Mouse (Mus musculus): ENCODE results near the gene Casp8ap2.

Casp8ap2 gene

DNA sequence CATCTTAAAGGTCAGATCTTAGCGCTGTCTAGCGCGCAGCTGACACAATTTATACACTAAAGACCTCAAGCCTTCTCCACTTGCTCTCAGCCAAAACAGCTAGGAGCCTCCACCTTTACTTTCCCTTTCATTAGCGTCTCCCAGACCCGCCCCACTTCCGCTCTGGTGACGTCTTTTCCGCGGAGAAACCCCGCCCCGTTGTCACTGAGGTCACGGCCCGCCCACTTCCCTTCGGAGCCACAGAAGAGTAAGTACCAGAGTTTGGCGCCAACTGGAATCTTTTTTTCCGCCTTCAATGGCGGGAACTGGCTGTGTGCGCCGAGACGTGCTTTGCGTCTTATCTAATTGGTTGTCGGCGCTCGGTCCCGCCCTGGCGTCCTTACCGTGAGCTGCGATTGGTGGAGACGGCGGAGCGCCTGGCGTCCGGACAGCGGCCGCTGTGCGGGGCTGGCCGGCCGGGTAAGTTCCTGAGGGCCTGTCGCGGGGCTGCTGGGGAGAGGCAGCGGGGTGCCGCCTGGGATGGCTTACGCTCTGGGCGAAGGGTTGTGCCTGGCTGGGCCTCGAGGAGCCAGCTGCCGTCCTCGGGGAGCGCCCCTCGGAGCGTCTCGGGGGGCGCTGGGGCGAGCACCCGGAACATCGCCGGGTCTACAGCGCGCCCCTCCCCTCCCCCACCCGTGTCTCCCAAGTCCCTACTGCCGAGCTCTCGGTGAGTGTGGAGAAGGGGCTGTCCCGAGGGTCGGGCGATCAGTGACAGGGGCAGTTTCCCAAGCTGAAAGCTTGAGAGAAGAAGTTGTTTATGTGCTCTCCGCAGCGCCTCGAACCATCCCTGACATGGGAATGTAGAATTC is at the start of gene Casp8ap2:
Gene Casp8ap2 (plus strand): TSS at position 418 of the 848 bp plus-strand sequence.
- peak; percentile 92 for DNase-seq (ENCODE audit: low spot score)

DNA sequence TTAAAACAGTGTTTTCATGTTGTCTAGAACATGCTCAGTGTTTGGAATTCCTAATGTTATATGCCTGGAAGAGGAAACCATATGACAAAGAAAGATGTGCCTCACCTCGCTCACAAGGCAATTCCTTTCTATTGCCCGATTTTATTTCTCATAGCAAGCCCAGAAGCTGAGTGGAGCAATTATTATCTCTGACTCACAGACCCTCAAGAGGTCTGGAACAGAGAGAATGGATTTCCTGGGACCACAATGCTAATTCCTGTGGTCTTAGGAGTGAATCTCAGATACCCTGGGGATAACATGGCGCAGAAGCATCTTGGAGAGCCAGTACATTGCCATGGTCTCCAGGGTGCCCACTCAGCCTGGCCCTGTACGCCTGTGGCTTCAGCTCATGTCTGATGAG is 46.2 kb upstream of the Casp8ap2 start:
- DNase-seq (ENCODE audit: low spot score), result no peak

DNA sequence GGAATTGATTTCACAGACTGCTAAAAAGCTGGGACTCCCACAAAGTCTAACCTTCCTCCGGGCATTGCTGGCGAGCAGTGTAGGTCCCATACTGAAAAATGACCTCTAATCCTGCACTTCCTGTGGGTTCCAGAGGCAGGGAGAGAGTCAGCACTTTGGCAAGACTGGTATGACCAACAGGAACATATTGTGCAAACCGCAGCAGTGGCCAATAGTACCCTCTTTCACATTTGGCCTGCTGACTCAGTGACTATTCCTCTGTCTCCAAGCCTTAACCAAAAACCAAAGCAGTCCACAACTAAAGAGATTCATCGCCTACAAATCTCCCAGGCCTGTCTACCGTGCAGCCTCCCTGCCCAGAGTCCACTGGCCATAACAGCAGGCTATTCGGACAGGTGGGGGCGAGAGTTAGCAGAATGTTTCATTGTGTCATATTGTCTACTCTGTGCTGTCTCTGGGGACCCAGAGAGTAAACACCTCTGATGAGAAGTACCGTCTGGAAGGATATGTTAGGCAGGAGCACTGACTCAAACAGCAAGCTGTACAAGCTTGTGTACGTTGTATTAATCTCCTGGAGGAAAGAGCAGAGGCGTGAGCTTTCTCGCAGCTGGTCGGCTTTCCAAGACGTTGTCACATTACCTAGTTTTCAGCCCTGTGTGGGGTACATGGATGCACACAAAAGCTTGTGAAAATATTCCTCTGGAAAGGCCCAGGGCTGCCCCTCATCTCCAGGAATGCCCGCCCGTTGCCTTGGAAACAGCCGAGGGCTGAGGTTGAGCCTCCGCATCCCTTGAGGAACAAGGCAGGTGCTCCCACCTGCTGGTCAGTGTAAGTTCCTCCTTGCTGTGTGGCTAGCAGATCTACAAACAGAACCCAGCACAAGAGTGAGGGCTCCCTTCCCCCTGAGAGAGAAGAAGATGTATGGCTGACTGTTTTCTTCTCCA is 45.0 kb upstream of the Casp8ap2 start:
- DNase-seq (ENCODE audit: low spot score), result no peak

DNA sequence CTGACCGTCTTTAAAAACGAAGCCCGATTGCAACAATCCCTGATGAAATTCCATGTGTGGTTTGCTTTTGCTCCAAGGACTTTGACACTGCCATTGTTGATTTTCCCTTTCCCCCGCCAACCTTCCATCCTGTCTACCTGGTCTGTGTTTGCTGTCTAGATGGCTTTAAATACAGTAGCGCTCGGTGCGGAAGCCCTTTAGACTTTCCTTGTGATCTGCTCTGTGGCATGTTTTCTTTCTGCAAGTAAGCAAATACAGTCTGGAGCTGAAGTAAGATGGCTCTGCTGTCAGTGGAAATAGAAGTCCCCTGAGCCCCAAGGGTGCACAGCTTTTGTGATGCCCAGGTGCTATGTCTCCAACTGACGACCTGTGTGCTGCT is 44.3 kb upstream of the Casp8ap2 start:
- no peak for DNase-seq (ENCODE audit: low spot score)

DNA sequence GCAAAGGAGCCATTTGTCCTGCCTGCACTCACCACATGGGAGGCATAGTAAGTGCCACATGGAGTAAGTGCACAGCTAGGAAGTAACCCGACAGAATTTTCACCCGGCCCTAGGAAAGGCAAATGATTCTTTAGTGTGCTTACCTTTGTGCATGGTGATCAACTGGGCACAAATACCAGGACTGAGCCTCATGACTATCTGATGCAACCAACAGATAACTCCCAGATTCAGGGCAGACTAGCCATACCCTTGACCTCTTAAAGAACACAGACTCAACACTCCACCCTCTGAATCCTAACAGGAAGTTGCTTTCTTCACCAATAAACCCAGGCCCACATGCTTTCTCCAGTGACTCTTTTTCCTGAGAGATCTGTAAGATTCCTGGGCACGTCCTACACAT is 43.8 kb upstream of the Casp8ap2 start:
- DNase-seq (ENCODE audit: low spot score), result no peak

DNA sequence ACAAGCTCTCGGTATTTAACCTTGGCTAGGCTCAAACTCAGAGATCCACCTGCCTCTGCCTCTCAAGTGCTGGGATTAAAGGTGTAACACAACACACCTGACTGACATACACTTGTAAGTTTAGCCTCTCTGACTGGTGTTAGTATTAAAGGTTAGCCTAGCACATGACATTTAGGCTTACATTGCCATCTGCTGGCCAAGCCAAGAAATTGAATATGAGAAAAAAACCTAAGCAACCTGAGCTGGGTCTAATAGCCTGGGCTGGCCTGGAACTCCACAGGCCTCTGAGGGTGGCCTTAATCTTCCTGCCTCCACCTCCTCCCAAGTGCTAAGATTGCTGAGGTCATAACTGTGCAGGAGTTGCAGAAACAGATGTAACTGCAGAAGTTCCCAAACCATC is 43.1 kb upstream of the Casp8ap2 start:
- peak; percentile 36 for DNase-seq (ENCODE audit: low spot score)

DNA sequence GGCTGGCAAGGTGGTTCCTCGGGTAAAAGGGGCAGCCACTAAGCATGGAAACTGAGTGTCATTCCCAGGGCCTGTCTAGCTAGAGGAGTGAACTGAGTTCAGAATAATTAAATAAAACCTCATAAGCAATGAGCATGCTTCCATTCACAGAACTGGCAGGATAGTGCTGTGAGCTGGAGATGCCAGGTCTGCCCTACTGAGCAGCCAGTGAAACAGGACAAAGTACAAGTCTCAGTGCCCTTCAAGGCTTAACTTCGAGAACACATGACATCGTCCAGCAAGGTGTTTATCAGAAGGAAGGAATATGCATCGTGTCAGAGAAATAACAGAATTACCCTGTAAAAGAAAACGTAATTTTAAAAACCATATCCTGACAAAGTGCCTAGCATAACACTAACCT is 41.7 kb upstream of the Casp8ap2 start:
- DNase-seq (ENCODE audit: low spot score), result no peak

DNA sequence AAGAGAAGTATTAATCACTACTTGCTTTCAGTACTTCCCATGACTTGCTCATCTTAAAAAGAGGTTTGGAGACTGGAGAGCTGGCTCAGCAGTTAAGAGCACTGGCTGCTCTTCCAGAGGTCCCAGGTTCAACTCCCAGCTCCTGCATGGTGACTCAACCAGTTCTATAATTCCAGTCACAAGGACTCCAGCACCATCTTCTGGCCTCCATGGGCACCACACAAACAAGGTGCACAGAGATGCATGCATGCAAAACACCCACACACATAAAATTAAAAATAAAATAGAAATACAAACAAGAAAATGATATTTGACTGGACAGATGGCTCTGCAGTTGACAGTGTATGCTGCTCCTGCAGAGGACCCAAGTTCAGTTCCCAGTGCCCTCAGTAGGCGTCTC is 40.6 kb upstream of the Casp8ap2 start:
- no peak for DNase-seq (ENCODE audit: low spot score)

DNA sequence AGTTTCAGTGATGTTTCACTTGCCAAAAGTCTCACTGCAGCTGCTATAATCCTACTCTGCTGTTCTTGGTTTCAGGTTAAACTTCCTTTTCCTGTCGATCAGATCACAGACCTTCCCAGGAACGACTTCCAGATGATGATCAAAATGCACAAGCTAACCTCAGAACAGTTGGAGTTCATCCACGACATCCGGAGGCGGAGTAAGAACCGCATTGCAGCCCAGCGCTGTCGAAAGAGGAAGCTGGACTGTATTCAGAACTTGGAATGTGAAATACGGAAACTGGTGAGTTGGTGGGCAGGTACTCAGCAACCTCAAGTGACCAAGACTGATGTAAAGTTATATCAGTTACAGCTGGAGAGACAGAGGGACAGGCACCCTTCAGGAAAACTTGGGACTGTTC is 40.1 kb upstream of the Casp8ap2 start:
- no peak for DNase-seq (ENCODE audit: low spot score)

DNA sequence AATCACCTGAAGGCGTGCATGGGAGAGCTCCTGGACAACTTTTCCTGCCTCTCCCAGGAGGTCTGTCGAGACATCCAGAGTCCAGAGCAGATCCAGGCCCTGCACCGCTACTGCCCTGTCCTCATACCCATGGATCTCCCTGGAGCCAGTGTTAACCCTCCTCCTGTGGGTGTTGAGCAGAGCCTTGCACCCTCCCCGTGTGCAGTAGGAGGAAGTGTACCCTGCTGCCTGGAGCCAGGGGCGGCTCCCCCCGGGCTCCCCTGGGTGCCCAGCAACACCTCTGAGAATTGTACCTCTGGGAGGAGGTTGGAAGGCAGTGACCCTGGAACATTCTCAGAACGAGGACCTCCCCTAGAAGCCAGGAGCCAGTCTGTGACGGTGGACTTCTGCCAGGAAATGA is 35.4 kb upstream of the Casp8ap2 start:
- DNase-seq (ENCODE audit: low spot score), result no peak

DNA sequence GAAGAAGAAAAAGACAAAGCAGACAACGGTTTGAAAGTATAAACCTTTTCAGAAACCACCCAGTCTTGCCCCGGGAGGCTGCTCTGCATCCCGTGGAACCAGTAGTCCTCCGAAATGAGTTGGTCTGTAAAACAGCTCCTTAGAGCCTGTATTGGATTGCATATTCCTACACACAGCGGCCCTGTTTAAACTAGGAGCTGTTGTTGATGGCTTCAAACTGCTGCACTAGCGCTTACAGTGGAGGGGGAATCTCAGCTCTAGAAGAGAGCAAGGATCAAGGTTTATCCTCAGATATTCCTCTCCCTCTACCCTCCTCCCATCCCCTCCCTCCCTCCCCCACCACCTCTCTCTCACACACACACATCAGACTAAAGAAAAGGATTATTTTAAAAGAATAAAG is 31.1 kb upstream of the Casp8ap2 start:
- no peak for DNase-seq (ENCODE audit: low spot score)

DNA sequence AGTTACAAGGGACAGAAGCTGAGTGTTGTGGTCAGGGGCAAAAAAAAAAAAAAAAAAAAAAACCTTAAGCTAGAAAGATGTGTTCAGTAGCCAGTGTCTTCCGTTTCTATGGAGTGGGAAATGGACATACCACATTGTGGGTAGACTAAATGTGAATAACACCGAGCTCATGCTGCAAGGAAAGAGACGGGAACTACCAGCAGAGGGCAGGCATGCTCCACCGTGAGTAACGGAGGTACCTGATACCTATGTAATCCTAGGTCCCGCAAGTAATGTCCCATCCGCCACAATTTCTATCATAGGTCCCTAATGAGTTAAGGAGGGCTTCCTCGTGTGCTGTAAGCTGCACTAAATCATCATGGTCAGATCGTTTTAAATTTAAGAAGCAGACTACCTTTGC is 28.7 kb upstream of the Casp8ap2 start:
- DNase-seq (ENCODE audit: low spot score), result peak; percentile 34

DNA sequence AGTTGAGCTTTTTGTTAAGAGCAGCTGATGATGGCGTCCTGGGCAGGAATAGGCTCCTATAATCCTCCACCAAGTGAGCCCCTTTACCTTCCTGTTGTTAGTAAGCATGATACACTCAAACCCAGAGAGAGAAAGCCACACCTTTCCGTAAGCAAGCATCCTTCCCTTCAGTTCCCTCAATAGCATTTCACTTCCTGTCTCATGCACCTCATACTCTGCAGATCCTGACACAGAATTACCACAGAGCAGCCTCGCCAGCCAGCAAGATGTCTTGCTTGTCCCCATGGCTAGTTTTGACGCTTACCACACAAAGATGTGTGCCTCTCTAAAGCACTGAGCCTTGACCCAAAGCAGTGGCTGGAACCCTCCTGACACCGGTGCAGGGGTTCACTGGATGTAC is 27.7 kb upstream of the Casp8ap2 start:
- no peak for DNase-seq (ENCODE audit: low spot score)

DNA sequence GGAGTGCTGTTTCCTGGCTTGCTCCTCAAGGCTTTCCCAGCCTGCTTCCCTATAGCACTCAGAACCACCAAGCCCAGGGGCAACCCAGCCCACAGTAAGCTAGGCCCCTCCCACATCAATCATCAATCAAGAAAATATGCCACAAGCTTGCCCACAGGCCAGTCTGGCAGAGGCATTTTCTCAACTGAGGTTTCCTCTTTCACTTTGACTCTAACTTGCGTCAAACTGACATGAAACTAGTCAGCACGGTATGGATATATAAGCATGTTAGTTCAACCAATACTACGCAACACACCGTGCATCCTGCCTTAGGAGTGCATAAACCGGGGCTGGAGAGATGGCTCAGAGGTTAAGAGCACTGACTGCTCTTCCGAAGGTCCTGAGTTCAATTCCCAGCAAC is 27.0 kb upstream of the Casp8ap2 start:
- DNase-seq (ENCODE audit: low spot score), result no peak

DNA sequence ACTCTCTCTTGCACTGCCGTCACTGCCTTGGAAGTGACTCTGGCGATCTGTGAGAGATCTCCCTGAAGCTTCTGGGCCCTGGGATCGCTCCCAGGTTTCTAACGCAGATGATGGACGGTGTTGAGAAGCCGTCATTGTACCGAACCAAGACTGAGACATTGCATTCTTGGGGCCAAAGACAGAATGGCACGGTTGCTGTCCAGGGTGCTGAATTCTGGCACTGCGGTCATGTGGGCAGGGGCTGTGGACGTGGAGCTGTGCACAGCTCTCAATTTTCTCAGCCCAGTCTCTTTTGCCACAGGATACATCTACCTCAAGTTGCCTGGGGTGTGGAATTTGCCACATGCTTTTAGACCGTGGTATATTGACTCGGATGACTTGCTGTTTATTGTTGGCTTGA is 14.1 kb upstream of the Casp8ap2 start:
- peak; percentile 53 for DNase-seq (ENCODE audit: low spot score)

DNA sequence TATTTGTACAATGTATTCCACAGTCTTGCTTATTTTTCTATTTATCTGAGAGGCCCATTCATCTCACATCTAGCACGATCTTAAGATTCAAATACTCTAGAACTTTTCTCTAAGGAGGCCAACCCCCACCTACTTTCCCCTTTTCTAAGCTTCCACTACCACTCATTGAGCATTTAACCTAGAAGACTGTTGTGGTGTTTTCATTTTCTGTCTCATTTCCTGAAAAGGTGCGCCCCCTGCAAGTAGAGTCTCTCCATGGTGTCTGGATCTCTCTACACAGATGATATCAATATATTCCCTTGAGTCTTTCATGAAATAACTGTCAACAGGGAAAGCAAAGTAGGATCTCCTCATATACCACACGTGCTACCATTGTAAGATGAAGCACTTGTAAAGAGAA is 12.6 kb upstream of the Casp8ap2 start, which contains the start of gene Gja10:
Gene Gja10 (minus strand): TSS at position 101 of the 400 bp plus-strand sequence.
- no peak for DNase-seq (ENCODE audit: low spot score)

DNA sequence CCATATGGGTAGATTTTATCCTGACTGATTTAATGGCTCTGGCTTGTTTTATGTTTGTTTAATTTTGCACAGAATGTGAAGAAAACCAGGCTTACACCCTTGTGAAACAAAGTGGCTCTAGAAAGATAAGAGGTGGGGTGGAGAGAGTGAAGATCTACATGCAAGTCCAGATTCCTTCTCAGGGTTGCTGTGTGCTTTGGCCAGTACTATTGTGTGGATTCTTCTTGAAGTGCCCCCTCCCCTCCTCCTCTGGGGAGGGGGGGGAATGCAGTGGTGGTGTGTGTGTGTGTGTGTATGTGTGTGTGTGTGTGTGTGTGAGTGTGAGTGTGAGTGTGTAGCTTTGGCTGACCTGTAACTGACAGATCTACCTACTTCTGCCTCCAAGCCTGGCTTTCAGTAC is 6.4 kb downstream of the Casp8ap2 start:
- DNase-seq (ENCODE audit: low spot score), result no peak

DNA sequence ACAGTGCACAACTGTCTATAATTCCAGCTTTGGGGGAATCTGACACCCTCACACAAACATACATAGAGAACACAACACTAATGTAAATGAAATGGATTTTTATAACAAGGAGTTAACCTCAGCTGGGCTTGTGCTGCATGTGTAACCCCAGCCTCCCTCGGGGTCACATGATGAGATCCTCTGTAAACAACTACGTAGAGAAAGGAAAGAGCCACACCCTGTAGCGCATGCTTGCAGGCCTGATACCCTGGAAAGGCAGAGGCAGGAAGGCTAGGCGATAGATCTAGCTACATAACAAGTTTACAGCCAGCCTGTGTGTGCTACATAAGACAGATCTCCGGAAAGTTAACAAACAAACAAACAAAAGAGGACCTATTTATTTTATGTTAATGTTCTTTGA is 36.4 kb downstream of the Casp8ap2 start:
- DNase-seq (ENCODE audit: low spot score), result no peak

DNA sequence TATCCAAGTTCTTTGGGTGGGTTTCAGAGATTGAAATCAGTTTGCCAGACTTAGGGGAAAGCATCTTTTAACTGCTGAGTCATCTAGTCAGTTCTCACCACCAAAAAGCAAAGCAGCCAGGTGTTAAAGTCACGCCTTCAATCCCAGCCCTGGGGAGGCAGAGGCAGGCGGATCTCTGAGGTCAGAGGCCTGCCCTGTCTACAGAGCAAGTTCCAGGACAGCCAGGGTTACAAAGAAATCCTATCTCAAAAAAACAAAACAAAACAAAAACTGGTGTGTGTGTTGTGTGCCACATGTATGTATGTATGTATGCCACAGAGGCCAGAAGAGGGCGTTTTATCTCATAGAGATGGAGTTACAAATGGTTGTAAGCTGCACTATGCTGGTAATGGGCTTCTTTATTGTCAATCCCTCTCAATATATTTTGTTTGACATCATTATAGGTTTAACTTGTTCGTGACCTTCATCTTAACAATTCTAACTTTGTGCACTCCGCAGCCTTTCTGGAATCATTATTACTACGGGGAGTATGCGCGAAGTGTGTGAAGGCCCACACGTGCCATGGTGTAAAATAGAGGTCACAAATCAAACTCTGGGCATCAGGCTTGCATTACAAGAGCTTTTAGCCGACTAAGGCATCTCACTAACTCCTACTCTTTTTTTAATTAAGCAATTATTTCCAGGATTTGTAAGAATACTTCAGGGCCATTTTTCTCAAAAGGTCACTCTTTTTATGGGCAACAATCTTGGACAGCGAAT is 41.1 kb downstream of the Casp8ap2 start:
- no peak for DNase-seq (ENCODE audit: low spot score)

DNA sequence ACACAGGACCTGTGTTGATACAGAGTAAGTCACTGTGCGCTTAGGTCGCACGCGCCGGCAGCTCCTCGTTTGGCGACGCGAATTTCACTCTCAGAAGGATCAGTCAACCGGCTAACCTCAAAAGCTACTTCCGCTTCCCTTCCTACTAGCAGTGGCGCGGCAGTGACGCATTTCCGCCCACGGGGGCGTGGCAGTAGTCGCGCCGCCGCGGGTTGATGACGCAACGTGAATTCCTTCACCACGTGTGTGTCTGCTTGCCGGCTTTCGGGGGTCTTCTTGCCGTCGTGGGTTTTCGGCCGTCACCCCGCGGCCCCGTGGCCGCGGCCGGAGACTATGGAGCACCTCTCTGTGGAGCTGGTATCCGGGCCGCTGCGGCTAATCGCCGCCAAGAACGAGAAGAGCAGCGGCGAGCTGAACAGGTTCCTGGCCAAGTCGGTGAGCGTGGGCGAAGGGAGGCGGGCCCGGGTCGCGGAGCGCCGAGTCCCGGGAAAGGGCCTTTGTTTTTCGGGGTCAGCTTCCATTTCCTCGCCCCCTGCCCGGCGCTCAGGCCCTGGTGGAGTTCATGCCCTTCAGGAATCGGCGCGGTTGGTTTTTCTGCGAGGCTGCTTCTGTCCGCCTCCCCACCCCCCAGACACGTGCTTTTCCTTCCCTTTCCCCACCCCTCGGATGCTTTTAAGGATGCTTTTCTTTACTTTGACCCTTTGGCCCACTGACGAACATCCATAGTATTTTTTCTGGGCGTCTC is 41.8 kb downstream of the Casp8ap2 start, which contains the start of gene Mdn1:
Gene Mdn1 (plus strand): TSS at position 202 of the 745 bp plus-strand sequence.
- peak; percentile 96 for DNase-seq (ENCODE audit: low spot score)

DNA sequence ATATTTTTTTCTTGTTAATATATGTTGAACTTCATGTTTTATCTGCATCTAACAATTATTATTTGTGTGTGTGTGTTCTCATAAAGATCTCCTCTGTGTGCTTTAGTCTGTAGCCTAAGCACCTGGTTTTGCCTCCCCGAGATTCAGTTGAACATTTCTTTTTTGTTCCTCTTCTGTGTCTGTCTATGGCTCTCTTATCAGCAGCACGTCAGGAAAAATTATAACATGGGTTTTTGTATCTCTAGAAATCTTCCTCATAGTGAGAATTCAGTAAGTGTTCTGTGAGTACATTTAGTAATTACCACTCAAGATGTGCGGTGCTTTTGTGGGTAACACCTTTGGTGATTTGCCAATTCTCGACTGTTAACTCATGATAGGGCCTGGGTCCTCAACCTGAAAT is 50.6 kb downstream of the Casp8ap2 start:
- no peak for DNase-seq (ENCODE audit: low spot score)

Measured in urinary bladder, postnatal 25 days (tissue).